9 mouse cellular contexts compared by ENCODE assay signal in genomic region chr5:134014257-134015163, GRCm38 (mm10).
DNase-seq lines count a peak whose midpoint lies in the region; ATAC-seq lines count a peak whose summit lies in the region.
"Had no signal": no experiment of that assay in that cellular context is flagged by ENCODE, and none has a peak within 500 bp of the region (broad histone marks: within the 10 kb centered on the region; RNA-seq: fewer than 3 reads in every experiment).

No protein-coding gene starts in this region.

- 0 out of 2 replicates have a peak, but pooled peaks have one; percentile 18 for ATAC-seq in common myeloid progenitor, adult 5-6 weeks (replicated peaks; ENCODE audit: low read depth, poor library complexity, severe bottlenecking)
- peak; percentile 94 for ATAC-seq in hindbrain, embryonic 15.5 days (ENCODE audit: low FRiP score, low read depth)
- peak; percentile 76 for ATAC-seq in midbrain, embryonic 13.5 days

- H3K4me2 ChIP-seq in hindbrain, embryonic 15.5 days = 0 out of 2 replicates have a peak overlapping the region, but pooled peaks have one; percentile 2
- H3K4me2 ChIP-seq in midbrain, embryonic 13.5 days (replicated peaks) = no peak overlapping the region

- peaks cover 15% of the 10 kb centered on the region for H3K4me1 ChIP-seq in hindbrain, embryonic 15.5 days (replicated peaks)
- H3K4me1 ChIP-seq in midbrain, embryonic 13.5 days (replicated peaks) = peaks cover 22% of the 10 kb centered on the region
- H3K4me1 ChIP-seq: megakaryocyte, embryonic 14.5 days had no signal

- DNase-seq in adrenal gland, adult (ENCODE audit: inconsistent age in 2 of 2, low spot score in 1 of 2) = peak; percentile 52 to 77
- DNase-seq in gastrocnemius, postnatal 14 days = peak; percentile 78
- DNase-seq in layer of hippocampus, postnatal 36 days = peak; percentile 31 to 41
- peak; percentile 36 for DNase-seq in urinary bladder, postnatal 10 days (ENCODE audit: low spot score)
- no peak for DNase-seq in c-Kit-positive CD71-positive TER-119-positive erythroid progenitor cells, embryonic 14.5 days (ENCODE audit: low spot score)

- 0 out of 2 replicates have a peak, but pooled peaks cover 4% of the 10 kb centered on the region for H3K27me3 ChIP-seq in hindbrain, embryonic 15.5 days
- peaks cover 3% of the 10 kb centered on the region for H3K27me3 ChIP-seq in midbrain, embryonic 13.5 days
- H3K27me3 ChIP-seq: megakaryocyte, embryonic 14.5 days had no signal

- no peak overlapping the region for H3K4me3 ChIP-seq in hindbrain, embryonic 15.5 days
- no peak overlapping the region for H3K4me3 ChIP-seq in midbrain, embryonic 13.5 days (replicated peaks)
- H3K4me3 ChIP-seq: megakaryocyte, embryonic 14.5 days had no signal

- no peaks in the 10 kb centered on the region for H3K36me3 ChIP-seq in hindbrain, embryonic 15.5 days
- H3K36me3 ChIP-seq in midbrain, embryonic 13.5 days = no peaks in the 10 kb centered on the region

- H3K9ac ChIP-seq in hindbrain, embryonic 15.5 days = no peak overlapping the region
- H3K9ac ChIP-seq in midbrain, embryonic 13.5 days (replicated peaks) = no peak overlapping the region

- H3K9me3 ChIP-seq in hindbrain, embryonic 15.5 days = no peaks in the 10 kb centered on the region
- no peaks in the 10 kb centered on the region for H3K9me3 ChIP-seq in midbrain, embryonic 13.5 days
- H3K9me3 ChIP-seq: megakaryocyte, embryonic 14.5 days had no signal

- H3K27ac ChIP-seq in hindbrain, embryonic 15.5 days (replicated peaks) = peak overlapping the region; percentile 71
- peak overlapping the region; percentile 37 for H3K27ac ChIP-seq in midbrain, embryonic 13.5 days

- 14% methylated on average over 13 of the region's 13 CpGs for WGBS in hindbrain, embryonic 15.5 days
- WGBS in midbrain, embryonic 13.5 days = 40% methylated on average over 13 of the region's 13 CpGs

- intact Hi-C loops in gastrocnemius, postnatal 14 days (cut with DNase I; ENCODE audit: low total_unique reads) = no loop called here

Comparison
In these comparisons a context has a peak if more than half of its experiments do, and no peak if none do; other contexts are left out.
1. ATAC-seq: peak in every context shown above with its lines; median percentile 94 in hindbrain, embryonic 15.5 days; 76 in midbrain, embryonic 13.5 days; 18 in common myeloid progenitor, adult 5-6 weeks.